Mouse (Mus musculus) heart, adult 11 months (tissue): Measurements from ENCODE around the gene Ldlrad2.
"Not testable (repeated sequence)": the region's sequence is repeated elsewhere in the genome, so short reads cannot be mapped to it uniquely, and the experiment has no call there.

Experiments used
- DNase-seq: peaks from one replicate; pipeline ENCODE4 v3.0.0; 2022

The Ldlrad2 gene

DNA sequence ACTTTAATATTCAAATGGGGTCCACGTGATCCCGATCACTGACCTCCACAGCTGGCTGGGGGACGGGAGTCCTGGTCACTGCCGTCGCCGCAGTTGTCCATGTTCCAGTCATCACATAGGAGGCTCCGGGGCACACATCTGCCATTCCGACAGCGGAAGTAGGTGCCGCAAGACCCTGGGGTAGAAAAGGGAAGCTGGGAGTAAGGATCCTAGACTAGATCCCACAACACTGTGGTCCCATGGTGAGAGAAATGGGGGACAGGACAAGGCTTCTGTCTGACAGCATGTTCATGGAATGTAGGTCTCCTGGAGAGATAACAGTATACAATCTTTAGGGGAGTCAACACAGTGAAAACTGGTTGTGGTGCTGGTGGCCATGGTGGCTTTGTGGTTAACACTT is at the start of gene Ldlrad2:
Gene Ldlrad2 (minus strand): TSS at position 101 of the 400 bp plus-strand sequence.
- DNase-seq, result no peak

DNA sequence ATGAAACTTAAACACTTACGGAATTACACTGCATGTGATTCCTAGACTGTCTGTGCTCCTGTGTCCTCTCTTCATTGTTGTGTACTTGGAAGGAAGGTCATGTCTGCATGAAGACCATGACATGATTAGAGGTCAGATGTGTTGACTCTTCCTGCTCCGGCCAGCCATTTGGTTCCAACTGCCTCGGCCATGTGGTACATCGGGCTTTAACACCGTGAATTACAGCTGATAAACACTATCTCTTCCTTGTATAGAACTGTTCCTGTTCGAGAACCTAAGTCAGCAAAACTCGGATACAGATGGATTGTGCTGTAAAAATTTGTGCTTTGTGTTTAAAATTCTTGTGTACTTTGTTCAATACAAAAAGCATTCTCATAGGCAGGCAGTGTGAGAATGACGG is 48.5 kb upstream of the Ldlrad2 start:
- no peak for DNase-seq

DNA sequence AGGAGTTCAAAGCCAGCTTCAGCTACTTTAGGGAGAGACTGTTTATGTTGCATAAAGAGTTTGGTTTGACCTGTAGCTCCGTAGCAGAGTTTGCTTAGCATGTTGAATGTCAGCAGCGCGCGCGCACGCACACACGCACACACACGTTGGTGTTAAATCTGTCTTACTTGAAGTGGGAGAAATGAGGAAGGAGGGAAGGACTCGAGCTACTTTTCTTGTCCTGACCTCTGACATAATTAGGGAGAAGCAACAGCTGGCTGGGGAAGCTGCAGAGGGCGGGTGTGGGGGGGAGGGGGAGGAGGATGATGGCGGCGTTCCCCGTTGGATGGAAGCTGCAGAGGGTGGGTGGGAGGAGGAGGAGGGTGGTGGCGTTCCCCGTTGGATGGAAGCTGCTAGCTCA is 35.9 kb upstream of the Ldlrad2 start:
- no peak for DNase-seq

DNA sequence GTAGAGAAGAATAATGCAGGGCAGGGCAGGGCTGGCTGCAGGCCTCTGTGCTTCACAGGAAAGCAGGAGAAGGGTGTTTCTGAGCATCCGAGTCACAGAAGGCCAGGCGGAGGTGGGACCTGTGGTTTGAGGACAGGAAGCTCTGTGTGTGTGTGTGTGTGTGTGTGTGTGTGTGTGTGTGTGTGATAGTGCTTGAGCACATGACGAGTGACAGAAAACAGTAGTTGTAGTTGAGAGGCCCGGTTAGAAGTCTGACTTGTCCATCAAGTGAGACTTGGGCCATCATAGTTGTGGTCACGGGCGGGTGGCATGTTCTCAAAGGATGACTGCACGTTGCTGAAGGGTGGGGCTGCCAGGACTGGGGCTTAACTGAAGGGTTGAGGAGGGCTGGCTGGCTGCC is 35.3 kb upstream of the Ldlrad2 start:
- no peak for DNase-seq

DNA sequence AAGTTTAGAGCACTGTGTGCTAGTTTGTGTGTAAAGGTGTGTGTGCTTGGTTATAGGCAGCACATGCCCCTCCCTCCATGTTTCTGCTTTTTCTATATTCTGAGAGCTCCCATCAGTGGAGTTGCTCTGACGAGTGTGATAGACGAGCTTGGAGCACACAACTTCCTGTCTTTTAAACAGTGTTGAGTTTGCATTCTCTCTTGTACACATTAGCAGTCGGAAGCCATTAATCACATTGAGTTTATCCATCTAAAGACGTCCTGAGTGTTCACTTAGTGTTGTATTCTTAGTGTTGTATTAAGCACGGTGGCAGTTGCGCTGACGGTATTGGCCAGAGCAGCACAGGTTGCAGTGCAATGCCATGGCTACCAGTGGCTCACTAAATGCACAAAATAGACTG is 34.9 kb upstream of the Ldlrad2 start:
- no peak for DNase-seq

DNA sequence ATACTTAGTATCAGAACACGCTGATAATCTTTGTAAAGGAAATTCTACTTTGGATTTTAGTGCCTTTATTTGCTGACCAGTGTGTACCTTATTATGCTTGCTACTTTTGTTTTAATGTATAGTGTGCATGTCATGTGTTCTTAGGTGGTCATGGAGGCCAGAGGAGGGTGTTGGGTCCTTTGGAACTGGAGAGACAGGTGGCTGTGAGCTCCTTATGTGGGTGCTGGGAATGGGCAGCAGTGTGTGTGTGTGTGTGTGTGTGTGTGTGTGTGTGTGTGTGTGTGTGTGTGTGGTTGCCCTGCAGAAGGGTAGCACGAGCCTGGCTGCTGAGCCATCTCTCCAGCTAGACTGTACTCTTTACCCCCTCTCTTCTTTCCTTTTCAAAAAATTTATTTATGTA is 32.7 kb upstream of the Ldlrad2 start:
- DNase-seq, result no peak

DNA sequence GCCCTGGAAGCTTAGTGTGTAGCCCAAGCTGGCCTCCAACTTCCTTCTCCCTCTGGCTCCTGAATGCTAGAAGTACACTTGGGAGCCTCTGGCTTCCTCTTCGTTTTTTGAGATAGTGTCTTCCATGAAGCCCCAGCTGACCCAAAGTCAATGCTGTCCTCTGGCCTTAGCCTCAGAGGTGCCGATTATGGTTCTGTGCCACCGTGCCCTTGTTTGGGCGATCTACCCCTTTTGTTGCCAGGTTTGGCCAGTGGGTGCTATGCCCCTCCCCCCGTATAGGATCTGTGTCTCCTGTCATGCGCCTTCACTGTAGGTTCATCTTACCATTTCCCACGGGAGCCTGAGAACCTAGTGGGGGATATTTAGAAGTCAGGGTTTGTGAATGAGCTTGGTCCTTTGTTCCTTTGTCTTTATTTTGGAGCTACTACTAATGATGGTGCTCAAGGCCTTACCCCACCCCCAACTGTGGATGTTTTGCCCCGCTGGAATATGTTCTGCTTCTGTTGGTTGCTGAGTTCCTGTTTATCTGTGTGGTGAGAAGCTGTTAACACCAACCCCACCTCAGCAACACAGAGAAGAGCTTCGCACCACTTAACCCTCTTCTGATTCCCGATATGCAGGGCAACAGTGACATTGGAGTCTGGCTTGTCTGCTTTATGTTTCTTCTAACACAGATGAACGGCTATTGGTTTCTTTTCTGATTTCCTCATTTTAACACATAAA is 29.2 kb upstream of the Ldlrad2 start:
- DNase-seq, result peak; percentile 90

DNA sequence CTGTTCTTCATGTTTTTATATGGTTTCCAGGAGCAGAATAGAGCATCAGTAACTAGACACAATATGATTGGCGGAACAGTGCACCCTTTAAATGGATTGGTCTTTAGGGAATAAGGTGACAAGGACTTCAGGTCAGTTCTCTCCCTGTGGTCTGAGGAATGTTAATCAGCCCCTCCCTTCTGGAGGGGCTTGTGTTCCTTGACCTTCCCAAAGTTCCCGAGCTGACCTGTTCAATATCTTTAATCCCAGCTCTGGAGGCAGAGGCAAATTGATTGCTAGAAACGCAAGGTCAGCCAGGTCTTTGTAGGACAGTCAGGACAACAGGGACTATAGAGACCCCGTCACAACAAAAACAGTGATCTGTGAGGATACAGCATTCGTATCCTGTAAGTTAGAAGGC is 24.2 kb upstream of the Ldlrad2 start:
- DNase-seq, result no peak

DNA sequence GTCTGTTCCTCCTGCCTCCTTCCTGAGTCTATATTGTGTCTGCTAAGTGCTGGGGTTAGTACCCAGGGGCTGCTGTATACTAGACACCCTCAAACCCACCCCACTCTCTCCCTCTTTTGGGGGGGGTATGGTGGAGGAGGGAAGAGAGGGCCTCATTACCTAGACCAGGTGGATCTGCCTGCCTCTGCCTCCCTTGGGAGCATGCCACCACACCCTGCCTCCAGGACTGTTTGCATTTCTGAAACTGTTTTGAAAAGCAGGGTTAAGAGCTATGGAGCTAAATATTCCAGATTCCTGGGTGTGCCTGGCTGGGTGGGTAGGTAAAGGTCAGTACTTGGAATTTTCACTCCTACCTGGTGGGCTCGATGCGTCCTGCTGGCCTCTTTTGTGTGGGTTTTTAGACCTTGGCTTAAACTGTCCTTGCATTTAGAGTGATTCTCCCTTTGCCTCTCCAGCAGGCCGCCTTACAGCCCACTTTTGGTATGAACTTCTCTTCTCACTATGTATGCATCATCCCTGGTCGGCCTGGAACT is 22.8 kb upstream of the Ldlrad2 start:
- no peak for DNase-seq

DNA sequence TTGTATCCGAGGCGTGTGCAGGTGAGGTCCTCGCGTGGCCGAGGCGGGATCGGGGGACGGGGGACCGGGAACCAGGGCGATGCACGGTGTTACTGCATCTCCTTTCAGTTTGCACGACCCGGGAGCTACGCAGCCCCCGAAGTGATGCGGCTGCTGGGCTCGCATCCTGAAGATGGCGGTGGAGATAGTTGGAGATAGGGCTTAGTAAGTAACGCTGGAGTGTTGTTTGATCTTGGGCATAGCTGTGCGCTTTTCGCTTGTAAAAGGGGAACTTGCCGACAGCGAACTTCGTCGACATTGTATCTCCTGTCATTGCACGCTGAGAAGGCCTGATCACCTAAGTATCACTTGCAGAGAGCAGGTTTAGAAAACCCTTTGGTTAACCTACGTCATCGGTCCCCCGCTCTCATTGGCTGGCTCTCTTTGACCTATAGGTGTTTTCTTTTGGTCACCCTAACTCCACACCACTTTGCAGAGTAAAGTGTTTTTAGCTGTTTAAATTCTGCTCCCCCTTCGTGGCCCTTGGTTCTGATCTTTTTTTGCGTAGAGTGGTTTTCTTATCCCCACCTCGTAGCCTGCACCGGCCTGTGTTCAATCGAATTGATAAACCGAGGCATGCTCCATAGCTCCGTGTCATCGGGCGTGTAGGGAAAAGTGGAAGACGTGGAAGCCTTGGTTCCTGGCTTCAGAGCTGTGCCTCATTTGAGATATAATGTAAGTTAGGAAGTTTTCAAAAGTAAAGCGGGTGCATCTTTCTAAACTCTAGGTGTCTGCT is 20.3 kb upstream of the Ldlrad2 start:
- DNase-seq, result peak; percentile 92

DNA sequence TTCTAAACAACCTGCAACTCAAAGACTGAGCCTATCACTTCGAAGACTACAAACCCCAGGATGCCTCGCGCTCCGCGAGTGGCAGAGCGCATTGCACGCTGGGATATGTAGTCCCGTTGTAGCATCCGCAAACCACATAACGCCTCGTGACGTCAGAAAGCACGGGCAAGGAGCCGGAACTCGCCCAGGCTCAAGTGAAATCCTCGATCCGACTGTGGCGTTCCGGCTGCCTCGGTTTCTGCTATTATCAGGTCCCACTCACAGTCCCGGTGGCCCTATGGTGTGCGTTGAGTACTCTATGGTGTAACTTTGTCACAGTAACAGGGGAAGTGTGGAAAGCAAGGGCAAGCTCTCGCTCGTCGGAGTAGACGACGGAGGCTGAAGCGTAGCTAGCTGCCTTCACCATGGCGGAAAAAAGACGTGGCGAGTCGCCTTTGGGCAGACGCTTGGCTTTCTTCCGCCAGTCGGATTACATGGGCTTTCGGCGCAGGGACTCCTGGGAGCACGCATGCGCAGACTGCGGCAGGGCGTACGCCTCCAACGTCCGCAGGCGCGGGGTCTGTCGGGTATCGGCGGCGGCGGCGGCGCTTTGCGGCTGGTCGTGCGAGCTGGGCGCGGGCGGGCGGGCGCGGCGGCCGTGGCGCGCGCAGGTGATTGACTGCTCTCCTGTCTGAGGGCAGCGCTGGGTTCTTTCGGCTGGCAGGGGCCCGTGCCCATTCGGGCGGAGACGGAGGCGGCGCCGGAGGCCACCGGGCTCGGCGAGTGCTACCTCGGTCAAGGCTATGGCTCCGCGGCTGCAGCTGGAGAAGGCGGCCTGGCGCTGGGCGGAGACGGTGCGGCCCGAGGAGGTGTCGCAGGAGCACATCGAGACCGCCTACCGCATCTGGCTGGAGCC is 19.5 kb upstream of the Ldlrad2 start, which contains the start of gene Usp48:
Gene Usp48 (plus strand): TSS at position 155 of the 895 bp plus-strand sequence.
- peak; percentile 100 for DNase-seq

DNA sequence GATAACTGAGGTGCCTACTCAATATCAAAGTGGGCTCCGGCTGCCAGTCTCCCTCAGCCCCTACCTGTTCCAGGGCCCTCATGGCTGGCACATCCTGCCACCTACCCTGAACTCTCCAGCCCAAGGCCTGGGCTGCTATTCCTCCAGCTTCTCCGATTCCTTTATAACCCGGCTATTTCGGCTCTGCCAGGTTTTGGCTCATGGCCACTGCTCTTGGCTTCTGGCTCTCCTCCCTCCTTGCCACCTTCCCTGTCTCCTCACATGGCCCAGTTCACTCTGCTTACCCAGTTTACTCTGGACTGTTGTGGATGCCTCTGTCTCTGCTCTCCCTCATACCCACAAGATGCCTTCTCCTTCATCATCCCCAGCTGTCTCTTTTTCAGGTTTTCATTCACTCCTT is 16.6 kb upstream of the Ldlrad2 start:
- peak; percentile 93 for DNase-seq

DNA sequence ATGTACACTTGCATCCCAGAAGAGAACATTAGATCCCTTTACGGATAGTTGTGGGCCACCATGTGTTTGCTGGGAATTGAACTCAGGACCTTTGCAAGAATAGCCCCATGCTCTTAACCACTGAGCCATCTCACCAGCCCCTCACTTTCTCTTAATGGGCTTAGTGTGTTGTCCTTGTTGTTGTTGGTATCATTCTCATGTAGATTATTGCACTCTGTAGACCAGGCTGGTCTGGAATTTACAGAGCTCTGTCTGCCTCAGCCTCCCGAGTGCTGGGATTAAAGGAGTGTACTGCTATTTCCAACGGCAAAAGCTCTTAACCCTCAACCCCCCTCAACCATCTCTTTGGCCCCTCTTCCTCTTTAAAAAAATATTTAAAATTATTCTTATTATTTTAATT is 15.2 kb upstream of the Ldlrad2 start:
- DNase-seq, result no peak

DNA sequence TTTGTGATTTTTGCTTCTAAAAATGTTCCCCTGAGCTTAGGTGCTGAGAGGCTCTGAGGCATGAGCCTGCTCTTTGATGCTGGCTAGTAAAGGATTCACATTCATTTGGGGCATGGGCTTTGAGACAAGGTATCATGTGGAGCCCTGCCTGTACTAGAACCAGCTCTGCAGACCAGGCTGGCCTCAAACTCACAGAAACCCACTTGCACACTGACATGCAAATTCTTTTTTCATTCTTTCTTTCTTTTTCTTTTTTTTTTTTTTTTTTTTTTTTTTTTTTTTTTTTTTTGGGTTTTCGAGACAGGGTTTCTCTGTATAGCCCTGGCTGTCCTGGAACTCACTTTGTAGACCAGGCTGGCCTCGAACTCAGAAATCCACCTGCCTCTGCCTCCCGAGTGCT is 14.7 kb upstream of the Ldlrad2 start:
- not testable (repeated sequence) for DNase-seq

DNA sequence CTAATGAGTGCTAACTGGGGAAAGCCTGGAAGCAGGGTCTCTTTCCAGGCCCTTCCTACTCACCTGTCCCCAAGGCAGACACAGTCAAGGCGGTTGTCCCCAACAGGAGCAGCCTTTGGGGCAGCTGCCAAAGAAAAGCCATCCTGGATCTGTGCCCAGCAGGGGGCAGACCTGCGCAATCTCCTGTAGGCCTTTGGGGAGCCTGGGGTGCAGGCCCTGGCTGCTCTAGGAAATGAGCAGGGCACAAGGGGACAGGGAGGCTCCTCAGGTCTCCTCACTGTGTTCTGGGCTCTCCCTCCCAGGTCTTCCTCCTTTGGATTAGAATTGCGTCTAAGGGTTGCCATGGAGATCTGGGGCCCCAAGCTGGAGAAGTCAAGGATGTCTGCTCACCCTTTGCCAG is 7.4 kb upstream of the Ldlrad2 start:
- DNase-seq, result no peak

DNA sequence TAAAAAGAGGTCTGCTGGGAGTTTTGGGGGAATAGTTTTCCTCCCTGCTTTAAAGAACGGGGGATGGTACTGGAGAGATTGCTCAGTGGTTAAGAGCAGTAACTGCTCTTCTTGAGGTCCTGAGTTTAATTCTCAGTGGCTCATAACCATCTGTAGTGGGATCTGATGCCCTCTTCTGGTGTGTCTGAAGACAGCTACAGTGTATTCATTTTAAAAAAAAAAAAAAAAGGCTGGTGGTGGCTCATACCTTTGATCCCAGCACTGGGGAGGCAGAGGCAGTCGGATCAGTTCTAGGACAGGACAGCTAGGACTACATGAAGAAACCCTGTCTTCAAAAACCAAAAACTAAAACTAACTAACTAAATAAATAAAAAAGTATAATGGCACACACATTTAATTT is 5.9 kb upstream of the Ldlrad2 start:
- DNase-seq, result no peak

DNA sequence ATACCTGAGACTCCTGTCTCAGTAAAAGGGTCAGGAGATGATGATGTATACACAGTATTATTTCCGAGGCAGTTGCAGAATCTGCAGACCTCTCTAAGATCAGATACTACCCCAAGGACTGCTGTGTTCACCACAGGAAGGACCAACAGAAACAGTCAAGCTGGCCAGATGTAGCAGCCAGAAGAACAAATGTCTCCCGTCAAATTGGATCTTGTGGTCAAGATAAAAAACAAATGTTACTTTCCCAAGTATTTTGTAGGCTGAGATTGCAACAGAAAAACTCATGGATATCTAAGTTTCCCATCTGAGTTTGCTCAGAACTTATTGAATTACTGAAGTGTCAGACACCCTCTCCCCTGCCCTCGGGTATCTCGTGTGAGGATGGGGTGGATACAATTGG is 5.4 kb upstream of the Ldlrad2 start:
- DNase-seq, result no peak

DNA sequence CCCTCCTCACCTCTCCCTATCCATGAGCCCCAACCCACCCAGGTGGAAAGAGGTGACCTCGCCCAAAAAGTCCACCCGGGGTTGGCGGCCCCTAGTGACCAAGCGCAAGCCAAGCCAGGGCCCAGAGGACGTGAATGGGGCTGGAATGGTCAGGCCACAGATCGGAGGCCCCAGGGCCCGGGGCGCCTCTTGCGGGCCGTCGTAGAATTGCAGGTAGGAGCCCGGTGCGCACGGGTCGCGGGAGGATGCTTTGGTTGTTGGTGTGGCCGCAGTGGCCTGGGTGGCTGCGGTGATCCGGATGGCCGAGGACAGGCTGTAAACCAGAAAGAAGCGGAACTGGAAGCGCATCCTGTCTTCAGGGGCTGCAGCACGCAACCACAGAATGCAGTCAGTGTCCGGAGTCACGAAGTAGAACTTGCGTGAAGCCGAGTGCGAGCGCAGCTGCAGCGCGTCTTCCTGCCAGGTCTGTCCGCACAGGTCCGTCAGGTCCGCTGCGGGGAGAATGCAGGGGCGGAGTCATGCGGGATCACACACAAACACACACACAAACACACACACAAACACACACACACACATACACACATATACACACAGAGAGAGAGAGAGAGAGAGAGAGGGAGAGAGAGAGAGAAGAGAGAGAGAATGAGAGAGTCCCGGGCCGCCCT is 3.9 kb upstream of the Ldlrad2 start:
- DNase-seq, result peak; percentile 96

DNA sequence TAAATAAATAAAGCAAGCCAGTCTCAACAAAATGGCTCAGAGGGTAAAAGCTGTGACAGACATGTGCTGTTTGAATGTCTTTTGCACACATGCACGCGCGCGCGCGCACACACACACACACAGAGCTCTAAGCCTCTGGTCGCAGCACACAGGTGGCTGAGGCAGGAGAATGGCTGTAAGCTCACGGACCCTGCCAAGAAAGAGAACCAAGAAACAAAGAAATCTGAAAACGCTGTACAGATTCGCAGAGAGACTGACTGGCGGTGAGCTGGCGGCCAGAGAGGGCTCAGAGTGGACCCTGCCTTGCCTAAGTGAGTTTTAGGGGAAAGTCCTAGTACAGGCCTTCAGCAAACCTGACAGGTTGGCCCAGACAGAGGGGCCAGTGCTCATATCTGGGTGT is 3.1 kb upstream of the Ldlrad2 start:
- peak; percentile 86 for DNase-seq

DNA sequence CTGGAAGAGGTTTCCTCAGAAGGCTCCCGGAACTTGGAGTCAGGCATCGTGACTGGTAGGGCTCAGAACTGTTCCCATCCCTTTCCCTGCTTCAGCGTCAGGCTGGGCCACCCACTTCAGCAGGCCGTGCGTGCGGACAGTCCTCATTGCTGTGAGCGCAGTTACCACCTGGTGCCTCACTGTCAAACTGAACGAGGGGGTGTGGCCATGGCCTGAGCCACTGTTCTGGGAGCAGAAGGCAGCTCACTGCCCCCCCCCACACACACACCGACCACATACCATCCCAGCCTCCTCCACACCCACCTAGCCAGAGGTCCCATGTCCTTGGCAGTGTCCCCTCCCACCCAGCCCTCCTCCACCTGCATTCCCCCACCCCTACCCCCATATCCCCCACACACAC is 4.5 kb downstream of the Ldlrad2 start:
- no peak for DNase-seq

DNA sequence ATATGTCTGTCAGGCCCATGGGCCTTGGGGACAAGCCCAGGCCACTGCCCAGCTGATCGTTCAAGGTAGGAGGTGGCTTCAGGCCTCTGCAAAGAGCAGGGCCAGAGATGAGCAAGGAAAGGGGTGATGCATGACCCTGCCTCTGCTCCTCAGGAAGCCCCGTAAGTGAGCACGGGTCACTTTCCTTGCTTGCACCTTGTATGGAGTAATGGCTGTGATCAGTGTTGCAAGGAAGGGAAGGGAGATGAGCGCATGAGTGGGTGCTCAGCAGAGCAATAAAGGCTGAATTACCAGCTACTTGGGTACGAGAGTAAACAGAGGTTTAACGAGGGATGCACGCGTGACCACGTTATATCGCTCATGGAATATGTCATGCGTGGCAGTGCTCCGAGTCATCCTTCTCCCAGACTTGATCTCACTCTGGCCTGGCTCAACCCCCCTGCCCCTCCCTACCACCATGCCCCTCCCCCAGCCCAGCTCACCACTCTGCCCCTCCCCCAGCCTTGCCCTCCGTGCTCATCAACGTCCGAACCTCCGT is 17.6 kb downstream of the Ldlrad2 start:
- DNase-seq, result no peak

DNA sequence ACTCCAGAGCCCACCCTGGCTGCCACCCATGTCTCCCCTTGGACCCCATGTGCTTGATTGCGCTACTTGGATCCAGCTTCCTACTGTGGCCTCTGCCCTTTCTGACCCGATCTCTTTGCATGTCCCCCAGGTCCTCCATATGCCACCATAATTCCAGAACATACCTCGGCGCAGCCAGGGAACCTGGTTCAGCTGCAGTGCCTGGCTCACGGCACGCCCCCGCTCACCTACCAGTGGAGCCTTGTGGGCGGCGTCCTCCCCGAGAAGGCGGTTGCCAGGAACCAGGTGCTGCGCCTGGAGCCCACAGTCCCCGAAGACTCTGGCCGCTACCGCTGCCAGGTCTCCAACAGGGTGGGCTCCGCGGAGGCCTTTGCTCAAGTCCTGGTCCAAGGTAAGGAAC is 20.9 kb downstream of the Ldlrad2 start:
- DNase-seq, result no peak
